Mouse (Mus musculus): ENCODE measurements at regions not wholly inside any gene's neighbourhood (a gene's known extent, or its start where the extent isn't known, plus 50 kb on each side); places are given as distances from the start of the nearest gene placed in this dataset.
"Not testable (repeated sequence)": the region's sequence is repeated elsewhere in the genome, so short reads cannot be mapped to it uniquely, and the experiment has no call there.

- DNase-seq = no peak
Observed at GRCm38 (mm10) chr12:104637046-104638032, 114.4 kb downstream of the Dicer1 start.

GRCm38 (mm10) chr12:104636474-104636873 lies 115.3 kb downstream of the Dicer1 start:
- no peak for DNase-seq

- no peak for DNase-seq
Observed at GRCm38 (mm10) chr12:104634818-104635217, 116.9 kb downstream of the Dicer1 start.

- DNase-seq = no peak
Observed at GRCm38 (mm10) chr12:104630590-104630989, 121.2 kb downstream of the Dicer1 start.

- no peak for DNase-seq
Observed at GRCm38 (mm10) chr12:104629449-104629848, 122.3 kb downstream of the Dicer1 start.

GRCm38 (mm10) chr12:104626054-104626453 lies 125.7 kb downstream of the Dicer1 start:
- DNase-seq = no peak

- DNase-seq = no peak
Observed at GRCm38 (mm10) chr12:104623896-104624685, 127.7 kb downstream of the Dicer1 start.

GRCm38 (mm10) chr12:104617111-104617725 lies 134.5 kb downstream of the Dicer1 start:
- peak; percentile 27 to 43 for DNase-seq

- DNase-seq = no peak
Observed at GRCm38 (mm10) chr12:104614240-104614639, 137.5 kb downstream of the Dicer1 start.

GRCm38 (mm10) chr12:104609767-104610166 lies 136.6 kb upstream of the Gsc start:
- DNase-seq = no peak

- DNase-seq = not testable (repeated sequence)
Observed at GRCm38 (mm10) chr12:104608956-104609355, 135.8 kb upstream of the Gsc start.

- no peak for DNase-seq
Observed at GRCm38 (mm10) chr12:104607410-104607809, 134.3 kb upstream of the Gsc start.

- no peak for DNase-seq
Observed at GRCm38 (mm10) chr12:104605535-104606399, 132.6 kb upstream of the Gsc start.

- no peak for DNase-seq
Observed at GRCm38 (mm10) chr12:104598056-104598455, 124.9 kb upstream of the Gsc start.

GRCm38 (mm10) chr12:104593526-104594155 lies 120.5 kb upstream of the Gsc start:
- peak; percentile 22 to 23 for DNase-seq

- DNase-seq = no peak
Observed at GRCm38 (mm10) chr12:104592791-104593525, 119.8 kb upstream of the Gsc start.

GRCm38 (mm10) chr12:104591571-104591970 lies 118.4 kb upstream of the Gsc start:
- no peak for DNase-seq

- no peak for DNase-seq
Observed at GRCm38 (mm10) chr12:104590291-104590690, 117.2 kb upstream of the Gsc start.

GRCm38 (mm10) chr12:104584408-104584807 lies 111.3 kb upstream of the Gsc start:
- no peak for DNase-seq

GRCm38 (mm10) chr12:104580796-104581195 lies 107.7 kb upstream of the Gsc start:
- DNase-seq = no peak

GRCm38 (mm10) chr12:104567622-104568021 lies 94.5 kb upstream of the Gsc start:
- DNase-seq = no peak
